Comparison of ENCODE assay signal across 19 mouse cellular contexts in the genomic region with DNA sequence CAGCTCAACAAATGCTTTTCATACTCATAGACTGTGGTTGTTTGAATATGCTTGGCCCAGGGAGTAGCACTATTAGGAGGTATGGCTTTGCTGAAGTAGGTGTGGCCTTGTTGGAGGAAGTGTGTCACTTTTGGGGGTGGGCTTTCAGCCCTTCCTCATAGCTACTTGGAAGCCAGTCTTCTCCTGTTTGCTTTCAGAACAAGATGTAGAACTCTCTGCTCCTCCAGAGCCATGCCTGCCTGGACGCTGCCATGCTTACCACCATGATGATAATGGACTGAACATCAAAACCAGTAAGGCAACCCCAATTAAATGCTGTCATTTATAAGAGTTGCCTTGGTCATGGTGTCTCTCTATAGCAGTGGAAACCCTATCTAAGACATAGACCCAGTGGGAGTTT.
"Had no signal": no experiment of that assay in that cellular context is flagged by ENCODE, and none has a peak within 500 bp of the region (broad histone marks: within the 10 kb centered on the region; RNA-seq: fewer than 3 reads in every experiment).

No protein-coding gene starts in this region.

- H3K4me2 ChIP-seq: lung, embryonic 14.5 days; midbrain, embryonic 12.5 days; neural tube, embryonic 13.5 days; neural tube, embryonic 15.5 days had no signal

- H3K27me3 ChIP-seq: midbrain, embryonic 12.5 days; neural tube, embryonic 13.5 days; neural tube, embryonic 15.5 days had no signal

- H3K36me3 ChIP-seq: neural tube, embryonic 13.5 days; neural tube, embryonic 15.5 days had no signal

- H3K9me3 ChIP-seq: midbrain, embryonic 10.5 days; midbrain, embryonic 12.5 days; neural tube, embryonic 13.5 days; neural tube, embryonic 15.5 days had no signal

- ATAC-seq: midbrain, embryonic 16.5 days had no signal

- H3K4me3 ChIP-seq: midbrain, embryonic 10.5 days; midbrain, embryonic 12.5 days; myocyte; neural tube, embryonic 13.5 days; neural tube, embryonic 15.5 days had no signal

- H3K4me1 ChIP-seq: midbrain, embryonic 10.5 days; midbrain, embryonic 12.5 days; neural tube, embryonic 13.5 days; neural tube, embryonic 15.5 days had no signal

- DNase-seq: lung, adult 18-20 months; lung, embryonic 14.5 days; lung, postnatal 10 days; lung, postnatal 4 days; midbrain, embryonic 14.5 days; retina, postnatal 1 day; right cerebral cortex, adult 18-20 months; right cerebral cortex, postnatal 25 days; right cerebral cortex, postnatal 4 days; spleen, adult 18-20 months; thymus, adult 18-20 months; thymus, postnatal 14 days; thymus, postnatal 36 days had no signal

- H3K9ac ChIP-seq: lung, embryonic 14.5 days; midbrain, embryonic 12.5 days; neural tube, embryonic 13.5 days; neural tube, embryonic 15.5 days had no signal

- H3K27ac ChIP-seq: midbrain, embryonic 10.5 days; midbrain, embryonic 12.5 days; neural tube, embryonic 13.5 days; neural tube, embryonic 15.5 days had no signal
